Mouse (Mus musculus) limb, embryonic 12.5 days (tissue): Measurements from ENCODE around the gene Gm49342. TPM values are rescaled to one million over a fixed set of nuclear protein-coding genes. Genes with fewer than 3 reads are reported as not detected.
"Not testable (repeated sequence)": the region's sequence is repeated elsewhere in the genome, so short reads cannot be mapped to it uniquely, and the experiment has no call there.

Source experiments
- ATAC-seq: fragments of 200-750 bp; cut with Nextera tagmentation; 2 replicates; pipeline ENCODE4 v1.8.0; 2017; ENCODE audit warnings: low read depth, moderate TSS enrichment; ENCODE audit not compliant: insufficient number of reproducible peaks, insufficient read depth, low FRiP score, low TSS enrichment
- H3K27ac ChIP-seq: fragments of 300-500 bp; sonication (generic); 2 replicates; pipeline ENCODE4 v1.5.1; 2016; ENCODE audit warnings: mild to moderate bottlenecking, moderate library complexity
- H3K27me3 ChIP-seq: fragments of 300-500 bp; sonication (generic); 2 replicates; pipeline ENCODE4 v1.6.1; 2016; ENCODE audit warnings: mild to moderate bottlenecking, moderate library complexity
- H3K36me3 ChIP-seq: fragments of 300-500 bp; sonication (generic); 2 replicates; pipeline ENCODE4 v1.6.1; 2016; ENCODE audit warnings: mild to moderate bottlenecking, moderate library complexity
- H3K4me1 ChIP-seq: fragments of 300-500 bp; sonication (generic); replicated peaks from 2 replicates; pipeline ENCODE4 v1.6.1; 2016
- H3K4me2 ChIP-seq: fragments of 300-500 bp; sonication (generic); 2 replicates; pipeline ENCODE4 v1.6.1; 2016; ENCODE audit warnings: mild to moderate bottlenecking, moderate library complexity
- H3K4me3 ChIP-seq: fragments of 300-500 bp; sonication (generic); replicated peaks from 2 replicates; pipeline ENCODE4 v1.5.1; 2016; ENCODE audit warnings: mild to moderate bottlenecking
- H3K9ac ChIP-seq: fragments of 300-500 bp; sonication (generic); replicated peaks from 2 replicates; pipeline ENCODE4 v1.6.1; 2016; ENCODE audit warnings: mild to moderate bottlenecking, moderate library complexity
- H3K9me3 ChIP-seq: fragments of 300-500 bp; sonication (generic); 2 replicates; pipeline ENCODE4 v1.6.1; 2016; ENCODE audit warnings: mild to moderate bottlenecking, moderate library complexity
- WGBS: fragments of 180-500 bp; shearing (Covaris S2); methylation state at CpG from one replicate; pipeline ENCODE4 v1.1.7; 2016; 5-methylcytosine and 5-hydroxymethylcytosine counted together
- polyA plus RNA-seq: library from polyadenylated mRNA; unstranded; fragments of >200 nt; fragmentation: Nextera tagmentation; extraction: Ambion mirVana; gene quantifications from 2 replicates; pipeline ENCODE4 v1.2.1, GENCODE M21; 2016

Gene Gm49342
- polyA plus RNA-seq, 1 experiment from 2014 or later = not detected

- WGBS = 90% methylated on average over 3 of the region's 3 CpGs
- no peak overlapping the region for H3K9ac ChIP-seq
- no peaks in the 10 kb centered on the region for H3K27me3 ChIP-seq
- ATAC-seq = no peak
- H3K9me3 ChIP-seq = no peaks in the 10 kb centered on the region
- H3K4me2 ChIP-seq = no peak overlapping the region
- H3K27ac ChIP-seq = no peak overlapping the region
- no peak overlapping the region for H3K4me3 ChIP-seq
- H3K4me1 ChIP-seq = no peaks in the 10 kb centered on the region
- H3K36me3 ChIP-seq = no peaks in the 10 kb centered on the region
Measured at GRCm38 (mm10) chr14:50938119-50938908, 6.0 kb upstream of the Gm49342 start.

- H3K4me2 ChIP-seq = no peak overlapping the region
- no peaks in the 10 kb centered on the region for H3K36me3 ChIP-seq
- ATAC-seq = no peak
- no peaks in the 10 kb centered on the region for H3K27me3 ChIP-seq
- no peak overlapping the region for H3K9ac ChIP-seq
- H3K27ac ChIP-seq = no peak overlapping the region
- no peak overlapping the region for H3K4me3 ChIP-seq
- no peaks in the 10 kb centered on the region for H3K9me3 ChIP-seq
- 46% methylated on average over 2 of the region's 2 CpGs for WGBS
- H3K4me1 ChIP-seq = 0 out of 2 replicates have a peak, but pooled peaks cover 1% of the 10 kb centered on the region
Measured at GRCm38 (mm10) chr14:50938940-50939339, 5.4 kb upstream of the Gm49342 start.

GRCm38 (mm10) chr14:50944668-50945033, 334 bp downstream of the Gm49342 start:
- not testable (repeated sequence) for H3K36me3 ChIP-seq, H3K9me3 ChIP-seq, H3K4me1 ChIP-seq, H3K27me3 ChIP-seq
- peak overlapping the region; percentile 56 for H3K9ac ChIP-seq
- H3K4me3 ChIP-seq = peak overlapping the region; percentile 49
- WGBS = under 1% methylated on average over 14 of the region's 15 CpGs
- peak overlapping the region; percentile 93 for H3K27ac ChIP-seq
- H3K4me2 ChIP-seq = peak overlapping the region; percentile 69
- ATAC-seq = peak; percentile 95

- WGBS = 12% methylated on average over 6 of the region's 6 CpGs
- peak overlapping the region; percentile 56 for H3K9ac ChIP-seq
- H3K9me3 ChIP-seq, H3K27me3 ChIP-seq, H3K36me3 ChIP-seq, H3K4me1 ChIP-seq, ATAC-seq: not testable (repeated sequence)
- H3K4me2 ChIP-seq = peak overlapping the region; percentile 69
- peak overlapping the region; percentile 49 for H3K4me3 ChIP-seq
- peak overlapping the region; percentile 93 for H3K27ac ChIP-seq
Measured at GRCm38 (mm10) chr14:50945081-50945480, 764 bp downstream of the Gm49342 start.

- not testable (repeated sequence) for H3K36me3 ChIP-seq, H3K27ac ChIP-seq, ATAC-seq, H3K27me3 ChIP-seq, H3K4me1 ChIP-seq, H3K9me3 ChIP-seq
- Histone ChIP-seq H3K4me2 (peak overlapping the region; percentile 69), H3K9ac (peak overlapping the region; percentile 56), H3K4me3 (peak overlapping the region; percentile 49)
- WGBS = 30% methylated on average over 3 of the region's 3 CpGs
Measured at GRCm38 (mm10) chr14:50945526-50945925, 1.2 kb downstream of the Gm49342 start.

- Histone ChIP-seq H3K4me1 (no peaks in the 10 kb centered on the region), H3K36me3 (peaks cover 9% of the 10 kb centered on the region), H3K27me3 (no peaks in the 10 kb centered on the region), H3K4me3 (no peak overlapping the region), H3K27ac (no peak overlapping the region), H3K4me2 (no peak overlapping the region), H3K9ac (no peak overlapping the region), H3K9me3 (no peaks in the 10 kb centered on the region)
- WGBS = 86% methylated on average over 10 of the region's 10 CpGs
- ATAC-seq = no peak
Measured at GRCm38 (mm10) chr14:50955487-50955886, 11.2 kb downstream of the Gm49342 start.

- not testable (repeated sequence) for H3K4me3 ChIP-seq, H3K36me3 ChIP-seq, H3K27ac ChIP-seq, H3K4me1 ChIP-seq, H3K9me3 ChIP-seq, H3K9ac ChIP-seq, H3K27me3 ChIP-seq
- 6% methylated on average over 19 of the region's 19 CpGs for WGBS
- peak within 1 kb of the TSS; percentile 33 for H3K4me2 ChIP-seq
- ATAC-seq = peak; percentile 71; the same call in 1 of the 2 replicates
Measured at GRCm38 (mm10) chr14:50955942-50956508, 11.7 kb downstream of the Gm49342 start, which contains the start of gene Pnp2. Gene Pnp2 (plus strand): TSS chr14:50955992.

- ATAC-seq = not testable (repeated sequence)
- WGBS = 85% methylated on average over 6 of the region's 6 CpGs
Measured at GRCm38 (mm10) chr14:50956724-50957123, 12.4 kb downstream of the Gm49342 start.

GRCm38 (mm10) chr14:50957146-50957545, 12.8 kb downstream of the Gm49342 start:
- H3K36me3 ChIP-seq, H3K9me3 ChIP-seq, H3K4me2 ChIP-seq, H3K9ac ChIP-seq, H3K27me3 ChIP-seq, ATAC-seq, H3K4me1 ChIP-seq, H3K4me3 ChIP-seq, H3K27ac ChIP-seq: not testable (repeated sequence)
- 57% methylated on average over 3 of the region's 3 CpGs for WGBS

More at GRCm38 (mm10) chr14:50956724-50957123, 12.4 kb downstream of the Gm49342 start:
- not testable (repeated sequence) for H3K4me2 ChIP-seq, H3K4me1 ChIP-seq, H3K4me3 ChIP-seq, H3K9ac ChIP-seq, H3K27me3 ChIP-seq, H3K9me3 ChIP-seq, H3K36me3 ChIP-seq, H3K27ac ChIP-seq

- not testable (repeated sequence) for H3K4me1 ChIP-seq, H3K9ac ChIP-seq, H3K27ac ChIP-seq, H3K36me3 ChIP-seq, H3K9me3 ChIP-seq, H3K4me2 ChIP-seq, H3K4me3 ChIP-seq, ATAC-seq, H3K27me3 ChIP-seq
- WGBS = 94% methylated on average over 5 of the region's 5 CpGs
Measured at GRCm38 (mm10) chr14:50958289-50958995, 14.1 kb downstream of the Gm49342 start.

- WGBS = 83% methylated on average over 5 of the region's 5 CpGs
- H3K4me3 ChIP-seq = no peak overlapping the region
- H3K27ac ChIP-seq = no peak overlapping the region
- H3K4me1 ChIP-seq = peaks cover 6% of the 10 kb centered on the region
- no peaks in the 10 kb centered on the region for H3K9me3 ChIP-seq
- no peak overlapping the region for H3K4me2 ChIP-seq
- no peak overlapping the region for H3K9ac ChIP-seq
- H3K27me3 ChIP-seq = no peaks in the 10 kb centered on the region
- no peaks in the 10 kb centered on the region for H3K36me3 ChIP-seq
- no peak for ATAC-seq
Measured at GRCm38 (mm10) chr14:50968216-50968980, 24.1 kb downstream of the Gm49342 start.
